Mouse (Mus musculus) ovary, postnatal 10 days (tissue): ENCODE results near the gene Hist1h2bn.
"Not testable (repeated sequence)": the region's sequence is repeated elsewhere in the genome, so short reads cannot be mapped to it uniquely, and the experiment has no call there.

Experiments
- DNase-seq: peaks from one replicate; pipeline ENCODE4 v3.0.0; 2022; ENCODE audit warnings: low spot score

Hist1h2bn gene

DNA sequence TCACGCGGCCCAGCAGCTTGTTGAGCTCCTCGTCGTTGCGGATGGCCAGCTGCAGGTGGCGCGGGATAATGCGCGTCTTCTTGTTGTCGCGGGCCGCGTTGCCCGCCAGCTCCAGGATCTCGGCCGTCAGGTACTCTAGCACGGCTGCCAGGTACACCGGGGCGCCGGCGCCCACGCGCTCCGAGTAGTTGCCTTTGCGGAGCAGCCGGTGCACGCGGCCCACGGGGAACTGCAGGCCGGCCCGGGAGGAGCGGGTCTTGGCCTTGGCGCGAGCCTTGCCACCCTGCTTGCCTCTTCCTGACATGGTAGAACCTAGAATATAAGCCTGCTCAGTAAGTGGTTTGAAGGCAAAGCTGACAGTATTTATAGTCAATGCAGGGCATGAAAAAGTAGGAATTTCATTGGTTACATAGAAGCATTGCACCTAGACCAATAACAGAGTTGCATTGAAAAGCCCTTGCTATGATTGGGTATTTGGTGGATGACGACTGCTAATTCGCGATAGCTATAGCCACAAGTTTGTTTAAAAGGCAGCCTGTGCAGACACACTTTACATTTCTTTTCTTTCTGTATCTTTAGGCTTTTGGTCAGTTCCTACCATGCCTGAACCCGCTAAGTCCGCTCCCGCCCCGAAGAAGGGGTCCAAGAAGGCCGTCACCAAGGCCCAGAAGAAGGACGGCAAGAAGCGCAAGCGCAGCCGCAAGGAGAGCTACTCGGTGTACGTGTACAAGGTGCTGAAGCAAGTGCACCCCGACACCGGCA lies at the start of gene Hist1h2bn, which contains the start of gene Hist1h2ak:
Hist1h2bn (plus strand) TSS at position 600 of the 762 bp plus-strand sequence.
Hist1h2ak (minus strand) TSS at position 304 of the 762 bp plus-strand sequence.
- peak; percentile 45 for DNase-seq

DNA sequence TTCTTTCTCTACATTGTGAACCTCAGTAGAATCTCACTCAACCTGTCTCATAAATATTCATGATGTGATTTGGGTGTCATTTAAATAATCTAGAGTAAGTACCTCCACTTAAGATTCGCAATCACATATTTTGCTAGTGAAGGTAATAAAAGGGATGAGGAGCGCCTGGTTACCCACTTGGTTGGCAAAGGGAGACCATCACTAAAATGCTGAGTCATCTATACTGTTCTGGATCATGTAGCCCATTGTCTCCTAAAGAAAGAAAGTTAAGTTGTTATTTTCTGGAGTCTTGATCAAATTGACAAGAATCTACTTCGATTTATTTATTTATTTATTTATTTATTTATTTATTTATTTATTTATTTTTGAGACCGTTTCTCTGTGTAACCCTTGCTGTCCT lies 47.3 kb upstream of the Hist1h2bn start:
- DNase-seq, result no peak

DNA sequence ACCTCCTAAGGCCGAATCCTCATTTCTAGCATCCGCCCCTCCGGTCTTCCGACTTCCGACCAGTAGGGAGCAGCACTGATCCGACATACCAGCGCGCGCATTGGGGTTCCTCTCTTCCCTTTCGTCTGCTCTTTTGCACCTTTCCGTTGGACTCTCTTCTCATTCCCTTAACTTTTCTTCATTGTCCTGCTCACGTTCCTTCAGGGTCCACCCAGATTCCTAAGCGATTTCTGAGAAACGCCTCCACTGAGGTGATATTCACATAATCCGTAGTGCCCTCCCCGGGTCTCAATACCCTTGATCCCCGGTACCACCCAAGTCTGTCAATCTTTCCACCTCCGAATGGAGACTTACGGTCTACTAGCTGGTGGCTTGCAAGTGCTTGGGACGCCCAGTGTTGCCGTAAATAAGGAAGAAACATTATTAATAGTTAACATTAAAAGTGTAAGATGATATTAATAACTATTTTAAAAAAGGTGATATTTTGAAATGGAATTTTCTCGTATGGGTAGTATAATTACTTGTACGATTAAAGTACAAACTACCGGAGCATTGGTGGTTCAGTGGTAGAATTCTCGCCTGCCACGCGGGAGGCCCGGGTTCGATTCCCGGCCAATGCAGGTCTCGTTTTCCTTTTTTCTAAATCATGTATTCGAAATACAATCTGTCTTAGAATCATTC lies 43.8 kb upstream of the Hist1h2bn start:
- peak; percentile 81 for DNase-seq

DNA sequence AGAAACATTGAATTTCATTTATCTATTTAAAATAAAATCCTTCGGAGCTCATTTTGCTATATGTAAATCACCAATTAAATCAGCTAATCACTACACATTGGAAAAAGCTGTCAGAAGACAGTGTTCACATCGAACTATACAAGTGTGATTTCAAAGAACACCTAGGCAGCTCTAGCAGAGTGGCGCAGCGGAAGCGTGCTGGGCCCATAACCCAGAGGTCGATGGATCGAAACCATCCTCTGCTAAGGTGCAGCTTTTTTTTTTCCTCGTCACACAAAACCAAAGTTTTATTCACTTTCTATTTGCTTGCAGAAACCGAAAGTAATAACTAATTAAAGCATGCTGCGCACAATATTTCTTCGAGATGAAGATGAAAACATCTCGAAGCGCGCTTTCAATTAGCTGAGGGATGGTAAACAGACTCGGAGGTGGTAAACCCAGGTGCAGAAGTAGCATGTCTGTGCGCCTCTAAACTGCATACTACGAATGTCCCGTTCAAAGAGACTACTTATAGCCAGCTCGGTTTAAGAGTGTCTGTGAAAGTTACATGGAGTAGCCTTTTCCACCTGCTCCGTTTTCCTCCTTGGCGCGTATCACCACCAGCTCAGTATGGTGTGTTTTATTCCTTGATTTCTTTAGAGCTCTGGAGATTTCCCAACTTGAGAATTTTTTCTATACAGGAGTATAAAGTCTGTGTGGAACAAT lies 43.0 kb upstream of the Hist1h2bn start:
- peak; percentile 61 for DNase-seq

GRCm38 (mm10) chr13:21711698-21712097 lies 42.2 kb upstream of the Hist1h2bn start:
- no peak for DNase-seq

- DNase-seq, result no peak
These were observed 39.2 kb upstream of the Hist1h2bn start for GRCm38 (mm10) chr13:21714725-21715124.

- DNase-seq, result no peak
These were observed 38.6 kb upstream of the Hist1h2bn start for GRCm38 (mm10) chr13:21715131-21715863.

- peak; percentile 55 for DNase-seq
These were observed 37.9 kb upstream of the Hist1h2bn start, which contains the start of the genes Hist1h2bl and Hist1h2ai for GRCm38 (mm10) chr13:21715864-21716539. Gene Hist1h2bl (minus strand): TSS chr13:21716143. Gene Hist1h2ai (plus strand): TSS chr13:21716422.

- DNase-seq, result not testable (repeated sequence)
These were observed 37.2 kb upstream of the Hist1h2bn start for GRCm38 (mm10) chr13:21716540-21717391.

DNA sequence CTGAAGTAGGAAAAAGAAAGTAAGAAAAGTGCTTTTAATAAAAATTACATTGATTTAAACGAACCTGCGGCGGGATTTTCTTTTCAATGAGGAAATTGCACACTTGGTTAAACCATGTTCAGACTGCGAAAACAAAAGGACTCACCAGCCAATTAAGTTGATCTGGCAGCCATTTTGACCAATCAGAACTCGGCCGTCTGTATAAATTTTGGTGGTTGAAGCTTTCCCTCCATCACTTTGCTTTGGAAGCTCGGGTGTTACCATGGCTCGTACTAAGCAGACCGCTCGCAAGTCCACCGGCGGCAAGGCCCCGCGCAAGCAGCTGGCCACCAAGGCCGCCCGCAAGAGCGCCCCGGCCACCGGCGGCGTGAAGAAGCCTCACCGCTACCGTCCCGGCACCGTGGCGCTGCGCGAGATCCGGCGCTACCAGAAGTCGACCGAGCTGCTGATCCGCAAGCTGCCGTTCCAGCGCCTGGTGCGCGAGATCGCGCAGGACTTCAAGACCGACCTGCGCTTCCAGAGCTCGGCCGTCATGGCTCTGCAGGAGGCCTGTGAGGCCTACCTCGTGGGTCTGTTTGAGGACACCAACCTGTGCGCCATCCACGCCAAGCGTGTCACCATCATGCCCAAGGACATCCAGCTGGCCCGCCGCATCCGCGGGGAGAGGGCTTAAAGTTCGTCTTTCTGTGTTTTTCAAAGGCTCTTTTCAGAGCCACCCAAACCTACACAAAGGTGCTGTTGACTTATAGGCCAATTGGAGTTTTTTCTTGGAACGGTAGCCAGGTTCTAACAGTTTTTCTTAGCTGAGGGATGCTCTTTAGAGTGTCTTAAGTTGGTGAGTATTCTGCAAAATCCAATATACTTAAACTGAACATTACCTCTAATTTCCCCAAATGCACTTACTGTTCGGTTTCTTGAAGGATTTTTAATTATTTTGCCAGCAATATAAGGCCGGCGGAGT lies 36.2 kb upstream of the Hist1h2bn start, which contains the start of gene Hist1h3h:
Hist1h3h (plus strand) TSS at position 263 of the 961 bp plus-strand sequence.
- peak; percentile 80 for DNase-seq

GRCm38 (mm10) chr13:21718381-21719080 lies 35.4 kb upstream of the Hist1h2bn start:
- no peak for DNase-seq

- DNase-seq, result not testable (repeated sequence)
These were observed 32.7 kb upstream of the Hist1h2bn start for GRCm38 (mm10) chr13:21721107-21721756.

- not testable (repeated sequence) for DNase-seq
These were observed 32.1 kb upstream of the Hist1h2bn start, which contains the start of gene Hist1h2bm for GRCm38 (mm10) chr13:21721757-21722372. Gene Hist1h2bm (plus strand): TSS chr13:21722044.

- no peak for DNase-seq
These were observed 31.5 kb upstream of the Hist1h2bn start for GRCm38 (mm10) chr13:21722373-21722925.

- DNase-seq, result no peak
These were observed 30.7 kb upstream of the Hist1h2bn start for GRCm38 (mm10) chr13:21722993-21723836.
